Mouse (Mus musculus) heart, postnatal 25 days (tissue): Measurements from ENCODE around the gene Ptchd3. TPM values are rescaled to one million over a fixed set of nuclear protein-coding genes. Genes with fewer than 3 reads are reported as not detected.

ENCODE experiments used
- DNase-seq: peaks from one replicate; pipeline ENCODE4 v3.0.0; 2022; ENCODE audit warnings: low spot score
- intact Hi-C: fragments of 180-260 bp; cut with DNase I; formaldehyde crosslinking; loops from one replicate; pipeline ENCODE4 v1.15.1; 2025
- total RNA-seq, 2 experiments: library from RNA; stranded (reverse); gene quantifications; 2 replicates each; pipeline ENCODE4 v1.2.3; 2021

The Ptchd3 gene
- total RNA-seq: under 1 TPM; 0.26 to 0.28 TPM

DNA sequence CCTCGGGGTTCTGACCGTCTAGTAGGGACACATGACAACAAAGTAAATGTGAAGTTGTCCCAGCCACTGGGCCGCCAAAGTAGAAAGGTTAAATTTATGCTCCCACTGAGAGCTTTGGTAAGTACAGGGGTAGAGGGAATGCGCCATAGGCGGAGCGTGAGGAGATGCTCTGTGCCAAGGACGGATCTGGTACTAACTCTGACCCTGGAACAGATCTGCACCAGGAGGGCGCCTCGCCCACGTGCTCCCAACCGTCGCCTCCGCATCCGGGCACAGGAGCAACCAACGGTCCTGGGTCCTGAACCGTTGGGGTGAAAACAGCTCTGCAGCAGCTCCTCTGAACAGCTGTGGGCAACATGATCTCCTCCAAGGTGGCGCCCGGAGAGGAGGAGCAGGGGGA is at the start of gene Ptchd3:
Ptchd3 (plus strand) TSS at position 301 of the 400 bp plus-strand sequence.
- no peak for DNase-seq
- intact Hi-C loops: no loop called here

DNA sequence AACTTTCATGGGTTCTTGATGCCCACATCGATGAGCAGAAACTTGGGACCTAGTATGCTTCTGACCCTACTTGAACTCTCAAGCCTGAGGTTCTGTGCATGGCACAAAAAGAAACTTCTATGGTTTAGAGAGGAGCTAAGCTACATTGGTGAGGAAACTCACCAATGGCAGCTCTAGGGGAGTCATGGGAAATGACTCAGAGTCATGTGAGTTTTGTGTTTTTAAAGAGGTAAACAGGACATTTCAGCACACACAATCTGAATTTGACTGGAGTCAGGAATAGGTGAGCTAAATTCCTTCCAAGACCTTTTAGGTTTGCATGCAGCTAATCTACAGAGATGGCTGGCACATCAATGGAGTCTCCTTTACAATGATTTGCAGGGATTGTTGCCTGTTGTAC is 48.2 kb upstream of the Ptchd3 start:
- intact Hi-C loops: no loop called here
- no peak for DNase-seq

DNA sequence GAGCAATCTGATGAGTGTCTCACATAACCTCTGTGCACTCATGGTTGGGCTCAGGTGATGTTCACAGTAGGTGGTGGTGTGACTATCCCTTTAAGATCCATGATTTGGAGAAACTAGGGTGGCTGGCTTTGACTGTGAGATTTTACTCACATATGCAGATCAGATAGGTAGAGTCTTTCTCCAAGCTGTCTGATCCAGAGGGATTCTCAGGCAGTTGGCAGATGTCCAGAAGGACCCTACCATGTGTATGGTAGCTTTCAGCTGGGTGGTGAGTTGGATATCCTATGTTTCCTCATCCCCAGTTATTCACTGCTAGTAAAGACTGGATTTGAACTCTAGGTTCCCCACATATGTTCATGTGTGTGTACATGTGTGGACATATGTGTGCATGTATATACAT is 42.6 kb upstream of the Ptchd3 start:
- intact Hi-C loops: no loop called here

DNA sequence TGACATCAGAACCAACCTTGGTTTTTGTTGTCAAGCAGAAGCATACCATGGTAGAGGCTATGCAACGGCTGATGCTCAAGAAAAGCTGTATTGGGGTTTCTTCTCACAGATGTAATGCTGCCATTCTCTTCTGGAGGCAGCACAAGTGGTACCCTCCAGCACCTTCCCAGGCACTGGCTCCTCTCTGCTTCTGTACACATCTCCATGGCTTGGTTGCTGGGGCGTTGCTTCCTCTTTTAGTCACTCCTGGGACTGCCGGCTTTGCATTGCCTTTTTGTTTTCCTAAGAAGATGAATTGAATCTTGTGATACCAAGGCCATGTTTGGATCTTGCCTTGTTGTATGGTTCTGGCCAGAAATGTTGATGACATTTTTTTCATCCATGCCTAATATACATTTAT is 40.5 kb upstream of the Ptchd3 start:
- no peak for DNase-seq
- intact Hi-C loops: no loop called here

More for the DNA sequence above, 42.6 kb upstream of the Ptchd3 start:
- DNase-seq: no peak

DNA sequence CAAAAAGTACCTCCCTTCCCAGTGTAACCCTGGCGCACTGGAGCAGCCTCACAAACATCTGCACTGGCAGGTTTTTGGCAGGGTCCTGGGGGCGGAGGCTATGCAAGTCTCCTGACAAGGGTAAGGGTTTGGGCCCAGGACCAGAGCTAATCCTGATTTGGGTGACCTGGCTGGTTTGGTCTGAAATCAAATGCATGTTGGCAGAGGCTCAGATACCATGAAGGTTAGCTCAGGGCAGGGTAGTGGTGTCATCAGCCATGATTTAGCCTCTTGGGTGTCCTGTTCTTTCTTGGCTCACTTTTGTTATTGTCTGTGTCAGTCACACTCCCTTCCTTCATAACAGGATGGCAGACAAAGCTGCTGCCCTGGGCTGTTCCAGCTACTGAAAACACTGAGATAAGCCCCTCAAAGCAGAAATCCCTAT is 39.4 kb upstream of the Ptchd3 start:
- DNase-seq: peak; percentile 62
- intact Hi-C loops: no loop called here

DNA sequence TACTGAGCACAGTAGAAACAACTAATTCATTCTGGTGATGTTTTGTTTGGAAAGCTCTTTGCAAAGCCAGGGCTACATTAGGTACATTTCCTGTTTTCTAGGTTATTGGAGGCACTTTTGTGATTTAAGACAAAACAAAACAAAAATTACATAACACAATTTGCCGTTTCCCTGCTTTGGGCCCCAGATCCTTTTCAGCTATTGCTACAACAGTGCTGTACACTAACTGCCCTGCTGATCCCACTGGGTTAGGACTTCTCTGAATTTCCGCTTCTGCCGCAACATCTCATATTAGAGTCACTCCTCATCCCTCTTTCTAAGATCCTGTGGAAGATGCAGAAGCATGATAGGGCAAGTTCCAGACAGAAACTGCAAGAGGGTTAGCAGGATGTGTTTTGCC is 38.6 kb upstream of the Ptchd3 start:
- intact Hi-C loops: no loop called here

DNA sequence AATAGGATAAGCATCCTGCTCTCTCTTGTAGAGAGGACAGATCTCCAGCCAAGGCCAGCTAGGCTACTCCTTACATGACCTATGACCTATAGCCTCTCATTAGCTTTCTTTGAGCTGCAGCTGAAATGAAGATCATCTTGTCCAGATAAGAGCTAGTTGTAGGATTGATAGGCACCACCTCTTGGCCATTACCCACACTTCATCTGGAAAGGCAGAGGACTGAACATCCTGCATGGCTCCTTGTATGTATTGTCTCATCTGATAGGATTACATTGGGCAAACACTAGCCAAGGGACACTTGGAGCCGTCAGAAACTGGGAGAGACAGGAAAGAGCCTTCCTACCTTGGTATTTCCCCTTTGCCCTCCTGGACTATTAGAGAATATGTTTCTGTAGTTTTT is 38.1 kb upstream of the Ptchd3 start:
- intact Hi-C loops: no loop called here
- DNase-seq: no peak

More for the DNA sequence above, 38.6 kb upstream of the Ptchd3 start:
- DNase-seq: no peak

DNA sequence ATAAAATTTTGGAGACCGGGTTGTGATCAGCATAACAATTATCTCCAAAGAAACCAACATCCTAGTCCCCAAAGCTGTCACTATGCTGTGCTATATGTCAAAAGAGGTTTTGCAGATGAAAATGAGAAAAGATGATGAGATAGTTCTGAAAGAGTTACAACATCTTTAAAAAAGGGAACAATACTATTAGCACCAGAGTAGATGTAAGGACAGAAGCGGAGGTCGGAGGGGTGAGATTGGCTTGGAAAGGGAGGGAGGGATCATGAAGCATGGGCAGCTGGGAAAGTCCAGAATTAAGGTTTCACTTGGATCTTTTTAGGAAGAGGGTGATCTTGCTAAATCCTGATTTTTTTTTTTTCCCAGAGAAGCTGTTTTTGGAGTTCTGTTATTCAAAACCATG is 36.5 kb upstream of the Ptchd3 start:
- intact Hi-C loops: no loop called here
- no peak for DNase-seq

DNA sequence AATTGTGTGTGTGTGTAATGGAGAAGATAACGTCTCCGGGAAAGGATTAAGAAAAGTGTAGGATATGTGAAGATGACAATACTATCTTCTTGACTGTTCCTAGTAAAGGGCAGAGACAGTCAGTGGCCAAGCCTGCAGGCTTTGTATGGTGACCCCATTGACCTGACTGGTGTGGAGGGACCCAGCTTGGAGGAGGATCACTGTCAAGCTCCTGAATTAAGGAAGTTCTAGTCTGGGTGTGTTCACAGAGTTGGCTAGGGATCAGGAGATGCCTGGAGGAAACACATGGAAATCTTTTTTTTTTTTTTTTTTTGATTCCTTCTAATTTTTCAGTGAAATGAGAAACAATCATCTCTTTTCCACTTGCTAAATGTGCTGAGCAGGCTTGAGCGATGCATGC is 35.9 kb upstream of the Ptchd3 start:
- intact Hi-C loops: no loop called here
- DNase-seq: no peak

DNA sequence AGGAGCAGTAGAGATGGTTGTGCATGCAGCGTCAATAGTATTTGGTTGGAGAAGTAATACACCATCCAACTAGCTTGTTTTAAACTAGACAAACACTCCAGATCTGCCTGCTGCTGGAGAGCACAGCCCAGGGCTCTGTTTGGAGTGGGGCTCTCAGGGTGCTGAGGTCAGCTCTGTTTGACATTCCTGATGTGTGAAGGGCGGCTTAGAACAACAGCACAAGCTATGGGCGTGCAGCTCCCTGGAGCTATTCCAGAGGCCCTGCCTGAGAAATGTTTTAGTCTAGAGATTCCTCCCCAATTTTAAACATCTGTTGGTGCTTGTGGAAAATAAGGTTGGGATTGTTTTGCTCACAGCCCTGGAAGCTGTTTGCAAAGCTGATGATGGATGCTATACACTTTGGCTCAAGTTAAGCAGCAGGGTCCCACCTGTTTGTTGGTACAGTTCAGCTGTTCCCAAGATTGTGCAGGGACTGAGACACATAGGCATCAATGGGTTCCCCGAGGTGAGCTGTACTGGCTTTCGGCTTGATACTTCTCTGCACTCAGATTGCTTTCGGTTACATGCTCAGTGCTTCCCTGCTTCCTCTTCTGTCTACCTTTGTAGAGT is 35.4 kb upstream of the Ptchd3 start:
- DNase-seq: no peak
- intact Hi-C loops: no loop called here

DNA sequence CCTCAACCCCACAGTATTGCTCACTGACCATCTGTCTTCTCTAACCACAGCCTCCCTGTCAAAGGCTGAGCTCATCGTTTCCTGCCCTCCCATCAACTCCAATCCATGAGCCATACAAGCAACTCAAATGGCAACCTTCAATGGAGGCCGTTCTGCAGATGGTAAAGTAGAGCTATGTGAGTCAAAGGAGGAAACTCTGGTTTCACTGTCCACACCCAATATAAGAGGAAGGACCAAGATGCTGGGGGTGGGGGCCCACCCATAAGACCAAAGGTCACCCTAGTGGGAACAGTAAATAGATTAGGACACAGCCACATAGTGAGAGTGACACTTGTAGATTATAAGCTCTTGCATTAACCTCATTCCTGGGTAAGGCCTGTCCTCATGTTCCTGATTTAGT is 34.1 kb upstream of the Ptchd3 start:
- intact Hi-C loops: no loop called here
- no peak for DNase-seq

DNA sequence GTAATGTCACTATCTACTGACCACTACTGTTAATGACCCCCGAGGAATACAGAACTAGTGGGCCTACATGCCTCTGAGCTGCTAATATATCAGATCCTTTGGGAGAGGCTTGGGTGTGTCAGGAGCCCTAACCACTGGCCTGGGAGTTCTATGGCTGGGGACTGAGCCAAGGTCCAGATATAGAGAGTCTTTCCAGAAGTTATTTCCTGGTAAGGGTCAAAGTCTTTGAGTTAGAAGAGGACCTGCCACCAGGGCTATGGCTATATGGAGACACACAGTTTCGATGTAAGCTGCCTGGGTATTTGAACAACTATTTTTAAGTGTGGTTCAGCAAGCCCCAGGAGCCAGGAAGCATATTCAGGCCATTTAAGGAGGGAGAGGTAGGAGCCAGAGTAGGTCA is 31.5 kb upstream of the Ptchd3 start:
- intact Hi-C loops: no loop called here
- no peak for DNase-seq

DNA sequence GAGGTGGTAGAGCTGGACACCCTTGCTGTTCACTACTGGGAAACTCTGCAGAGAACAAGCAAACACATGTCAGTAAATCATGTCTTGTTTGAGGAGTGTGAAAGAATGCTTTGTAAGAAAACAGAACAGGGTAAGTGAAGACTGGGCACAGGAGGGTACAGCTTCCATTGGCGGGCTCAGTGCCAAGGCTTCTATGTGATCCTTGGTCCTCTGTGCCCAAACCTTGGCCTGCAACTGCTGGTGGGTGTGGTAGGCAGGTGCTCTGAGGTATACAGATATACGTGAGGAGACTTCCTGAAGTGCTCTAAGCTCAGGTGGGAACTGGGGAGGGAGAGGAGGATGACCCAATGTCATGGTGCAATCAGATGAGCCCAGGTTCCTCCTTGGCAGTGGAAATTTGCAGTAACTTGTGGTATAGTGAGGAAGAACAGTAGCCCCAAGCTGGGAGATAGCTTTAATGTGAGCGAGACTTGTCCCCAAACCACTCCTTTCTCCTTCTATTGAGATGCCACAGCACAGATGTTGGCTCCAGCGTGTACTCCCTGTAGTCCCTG is 30.2 kb upstream of the Ptchd3 start:
- intact Hi-C loops: loop anchor here (5.0 kb wide), 1 partner anchor 53 kb away; no protein-coding TSS in a partner anchor
- no peak for DNase-seq

DNA sequence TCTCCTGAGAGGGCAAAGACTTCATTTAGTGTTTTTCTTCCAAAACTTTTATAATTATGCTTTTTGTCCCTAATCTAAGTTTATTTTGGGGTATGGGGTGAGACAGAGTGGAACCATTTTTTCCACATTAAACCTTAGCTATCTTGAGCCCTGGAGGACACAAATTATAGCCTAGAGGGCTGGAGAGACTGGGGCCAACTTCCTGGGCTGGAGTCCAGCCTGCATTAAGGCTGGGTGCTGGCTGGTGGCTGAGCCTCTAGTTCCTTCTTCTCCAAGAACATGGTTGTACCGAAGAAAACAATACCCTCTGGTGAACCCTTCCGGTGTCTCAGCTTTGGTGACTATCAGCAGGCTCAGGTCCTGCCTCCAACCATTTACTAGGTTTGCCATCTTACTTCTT is 27.3 kb upstream of the Ptchd3 start:
- DNase-seq: no peak
- intact Hi-C loops: loop anchor here (5.0 kb wide), 1 partner anchor 55 kb away; no protein-coding TSS in a partner anchor

DNA sequence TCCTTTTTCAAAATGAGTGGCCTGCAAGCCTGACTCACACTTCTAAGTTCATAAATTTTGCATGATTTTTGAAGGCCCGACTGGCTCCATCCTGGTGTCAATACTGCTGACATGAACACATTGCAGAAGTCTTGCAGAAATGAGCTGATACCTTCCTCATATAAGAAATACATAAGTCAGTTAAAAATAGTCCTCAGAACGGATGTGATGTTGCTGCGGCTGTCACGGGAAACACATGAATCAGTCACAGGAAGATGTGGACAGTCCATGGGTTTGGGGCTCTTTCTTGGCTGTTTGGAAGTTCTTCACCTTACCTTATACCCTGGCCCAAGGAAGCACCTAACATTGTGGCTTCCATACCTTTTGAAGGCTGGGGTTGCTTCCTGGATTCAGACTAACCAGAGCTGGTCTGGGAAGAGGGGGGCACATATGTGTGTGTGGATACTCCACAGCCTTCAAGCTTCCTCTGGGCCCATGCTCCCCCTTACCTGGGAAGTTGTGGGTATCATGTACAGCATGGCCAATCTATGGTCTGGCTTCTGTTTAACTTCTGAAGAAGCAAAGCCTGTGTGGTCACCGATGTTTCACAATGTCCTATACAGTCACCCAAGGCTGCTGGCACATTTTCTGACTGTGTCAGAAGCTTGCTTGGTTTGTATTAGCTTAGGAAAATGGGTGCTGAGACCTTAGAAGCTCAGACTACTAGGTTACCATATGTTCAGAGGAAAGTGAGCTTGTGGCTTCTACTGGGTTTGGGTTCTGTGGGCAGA is 25.6 kb upstream of the Ptchd3 start:
- intact Hi-C loops: loop anchor here (5.0 kb wide), 2 partner anchors 57 to 172 kb away; no protein-coding TSS in a partner anchor
- DNase-seq: no peak

DNA sequence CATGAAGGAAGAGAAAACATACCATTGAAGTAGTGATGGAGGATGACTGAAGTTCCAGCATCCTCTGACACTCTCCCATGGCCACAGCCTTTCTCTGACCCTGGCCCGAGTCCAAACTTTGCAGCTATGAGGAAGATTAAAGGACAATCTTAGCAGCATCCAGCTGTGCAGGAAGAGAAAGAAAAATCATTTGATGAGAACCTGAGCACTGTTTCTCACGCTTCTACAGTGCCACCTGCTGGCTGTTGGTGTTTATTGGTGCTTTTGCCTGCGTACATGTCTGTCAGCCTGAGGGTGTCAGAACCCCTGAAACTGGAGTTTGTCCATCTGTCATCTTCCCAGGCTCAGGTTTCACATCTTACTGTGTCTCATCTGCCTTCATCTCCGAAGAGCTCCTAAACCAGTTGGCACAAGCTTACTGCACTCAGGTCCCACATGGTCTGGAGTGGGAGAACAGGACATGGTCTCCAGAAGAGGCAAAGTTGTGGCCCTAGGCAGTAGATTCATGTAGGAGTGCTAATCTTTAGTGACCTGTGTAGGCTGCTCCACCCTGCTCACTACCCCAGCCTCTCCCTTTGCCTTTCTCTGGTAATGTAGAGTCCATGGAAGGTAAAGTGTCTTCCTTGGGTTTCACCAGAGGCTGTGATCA is 21.7 kb upstream of the Ptchd3 start:
- DNase-seq: peak; percentile 60
- intact Hi-C loops: loop anchor here (1.0 to 5.0 kb wide), 3 partner anchors 156 to 333 kb away; no protein-coding TSS in a partner anchor

DNA sequence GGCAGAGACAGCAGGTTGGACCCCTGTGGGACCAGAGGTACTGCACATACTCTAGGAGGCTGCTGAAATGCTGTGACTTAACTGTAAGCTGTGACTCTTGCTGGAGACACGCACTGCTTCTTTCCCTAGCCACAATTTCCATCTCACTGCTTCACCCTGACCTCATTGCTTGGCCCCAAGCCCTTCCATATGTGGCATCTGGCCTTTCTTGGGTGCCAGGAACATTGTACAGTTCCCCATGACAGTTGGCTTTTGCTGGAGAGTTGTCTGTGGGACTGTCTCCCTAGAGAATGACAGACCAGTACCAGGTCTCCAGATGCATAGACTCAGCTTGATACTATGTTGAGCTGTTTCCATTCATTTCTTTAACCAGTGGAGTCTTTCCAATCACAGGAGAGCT is 21.2 kb upstream of the Ptchd3 start:
- no peak for DNase-seq
- intact Hi-C loops: loop anchor here (1.0 to 5.0 kb wide), 3 partner anchors 156 to 334 kb away; no protein-coding TSS in a partner anchor

DNA sequence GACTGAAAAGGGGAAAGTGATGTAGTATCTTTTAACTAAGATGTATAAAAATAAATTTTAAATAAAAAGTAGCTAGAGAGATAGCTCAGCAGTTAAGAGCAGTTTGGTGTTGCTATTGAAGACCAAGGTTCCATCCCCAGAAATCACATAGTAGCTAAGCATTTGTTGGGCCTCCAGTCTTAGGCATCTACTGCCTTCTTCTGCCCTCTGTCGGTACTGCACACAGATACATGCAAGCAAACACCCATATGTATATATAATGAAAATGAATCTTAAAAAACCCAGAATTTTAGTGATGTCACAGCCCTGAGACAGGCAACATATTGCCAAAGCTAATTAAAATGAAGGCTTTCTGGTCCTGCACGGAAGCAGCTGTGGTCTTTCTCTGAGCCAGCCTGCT is 15.9 kb downstream of the Ptchd3 start:
- intact Hi-C loops: no loop called here

DNA sequence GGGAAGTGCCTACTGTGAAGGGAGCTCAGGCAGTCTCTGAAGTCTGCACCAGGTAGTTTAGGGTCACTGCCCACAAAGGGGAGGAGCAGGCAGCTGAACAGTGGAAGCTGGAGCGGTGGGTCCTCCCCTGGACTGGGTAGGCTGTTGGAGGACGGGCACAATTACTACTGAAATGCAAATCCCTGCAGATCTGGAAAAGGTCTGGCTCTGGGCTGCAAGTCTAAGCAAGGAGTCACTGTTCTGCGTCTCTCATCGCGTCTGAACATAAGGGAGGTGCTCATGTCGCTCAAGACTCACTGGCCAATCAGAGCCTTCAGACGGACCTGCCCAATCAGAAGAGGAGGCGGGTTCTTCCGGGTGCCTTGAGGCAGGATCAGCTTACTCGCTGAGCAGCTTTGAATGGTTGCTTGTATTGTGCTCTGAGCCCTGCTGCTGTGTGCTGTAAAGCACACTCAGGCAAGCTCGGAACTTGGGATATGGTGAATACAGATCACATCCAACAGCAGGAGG is 17.8 kb downstream of the Ptchd3 start:
- peak; percentile 24 for DNase-seq
- intact Hi-C loops: no loop called here

More for the DNA sequence above, 15.9 kb downstream of the Ptchd3 start:
- no peak for DNase-seq
